8 mouse cellular contexts compared by ENCODE assay signal in genomic region chr4:136602018-136602554, GRCm38 (mm10). TPM values are rescaled to one million over a fixed set of nuclear protein-coding genes. Genes with fewer than 3 reads are reported as not detected.
DNase-seq lines count a peak whose midpoint lies in the region; ATAC-seq and TF ChIP-seq lines count a peak whose summit lies in the region.

No protein-coding gene starts in this region.

- TF ChIP-seq CTCF in midbrain, postnatal 0 days (IDR thresholded peaks at IDR 0.05): no peak
- no peak for TF ChIP-seq CTCF in testis, adult 2 months (IDR thresholded peaks at IDR 0.05; ENCODE audit: control insufficient read depth, insufficient read depth, insufficient replicate concordance, low read depth, low read length)

- peak overlapping the region; percentile 99 for H3K4me3 ChIP-seq in limb, embryonic 15.5 days
- peak overlapping the region; percentile 98 for H3K4me3 ChIP-seq in midbrain, postnatal 0 days (ENCODE audit: low read depth, low read length)
- H3K4me3 ChIP-seq in testis, adult 2 months (ENCODE audit: control insufficient read depth, low read depth, low read length): peak overlapping the region; percentile 96

- no peaks in the 10 kb centered on the region for H3K9me3 ChIP-seq in limb, embryonic 15.5 days
- H3K9me3 ChIP-seq in midbrain, postnatal 0 days (ENCODE audit: low read length): no peaks in the 10 kb centered on the region

- no peak for TF ChIP-seq POLR2A in testis, adult 2 months (IDR thresholded peaks at IDR 0.05; ENCODE audit: control insufficient read depth, low read depth, low read length)

- no peaks in the 10 kb centered on the region for H3K27me3 ChIP-seq in limb, embryonic 15.5 days
- no peaks in the 10 kb centered on the region for H3K27me3 ChIP-seq in midbrain, postnatal 0 days (ENCODE audit: insufficient read depth, low read length)
- H3K27me3 ChIP-seq in testis, adult 2 months (ENCODE audit: control insufficient read depth, insufficient read depth, low read length): no peaks in the 10 kb centered on the region

- H3K4me2 ChIP-seq in limb, embryonic 15.5 days: peak overlapping the region; percentile 59
- peak overlapping the region; percentile 63 for H3K4me2 ChIP-seq in midbrain, postnatal 0 days (ENCODE audit: low read depth, low read length, poor library complexity, severe bottlenecking)

- DNase-seq in urinary bladder, adult 2 months (ENCODE audit: low spot score): peak; percentile 55
- no peak for DNase-seq in urinary bladder, postnatal 4 days (ENCODE audit: low spot score in 2 of 2)
- DNase-seq in cerebellum, adult 9-10 months: peak; percentile 45
- DNase-seq in frontal cortex, postnatal 14 days (ENCODE audit: low spot score in 2 of 2): peak; percentile 23 to 38
- DNase-seq in induced T-regulatory cell, adult 2 months (ENCODE audit: low read depth): peak; percentile 70
- DNase-seq in midbrain, postnatal 0 days (ENCODE audit: low spot score): peak; percentile 29

- WGBS in limb, embryonic 15.5 days: under 1% methylated on average over 50 of the region's 68 CpGs
- WGBS in midbrain, postnatal 0 days: under 1% methylated on average over 55 of the region's 68 CpGs

- peak; percentile 36; the same call in 1 of the 2 replicates for ATAC-seq in limb, embryonic 15.5 days (ENCODE audit: insufficient number of reproducible peaks, low FRiP score, low TSS enrichment, low read depth)
- ATAC-seq in midbrain, postnatal 0 days (ENCODE audit: low FRiP score): peak; percentile 59

- peak overlapping the region; percentile 94 for H3K27ac ChIP-seq in limb, embryonic 15.5 days
- peak overlapping the region; percentile 95 for H3K27ac ChIP-seq in midbrain, postnatal 0 days (ENCODE audit: low read depth, low read length)
- peak overlapping the region; percentile 69 for H3K27ac ChIP-seq in testis, adult 2 months (ENCODE audit: control insufficient read depth, insufficient read depth, low read depth, low read length)

- peak overlapping the region; percentile 98 for H3K9ac ChIP-seq in limb, embryonic 15.5 days
- H3K9ac ChIP-seq in midbrain, postnatal 0 days (replicated peaks; ENCODE audit: low read length, poor library complexity, severe bottlenecking): peak overlapping the region; percentile 99

- 0 out of 2 replicates have a peak, but pooled peaks cover 2% of the 10 kb centered on the region for H3K36me3 ChIP-seq in limb, embryonic 15.5 days
- no peaks in the 10 kb centered on the region for H3K36me3 ChIP-seq in midbrain, postnatal 0 days (ENCODE audit: insufficient read depth, low read length)
- H3K36me3 ChIP-seq in testis, adult 2 months (ENCODE audit: control insufficient read depth, insufficient read depth, low read length): no peaks in the 10 kb centered on the region

- peaks cover 10% of the 10 kb centered on the region for H3K4me1 ChIP-seq in limb, embryonic 15.5 days
- peaks cover 4% of the 10 kb centered on the region; the same call in 1 of the 2 replicates for H3K4me1 ChIP-seq in midbrain, postnatal 0 days (ENCODE audit: insufficient read depth, low read length)
- H3K4me1 ChIP-seq in testis, adult 2 months (ENCODE audit: control insufficient read depth, insufficient read depth, low read length): peaks cover 10% of the 10 kb centered on the region

RNA-seq across cellular contexts. Expression of gene Kdm1a, which starts 0.4 kb away (rescaled TPM):
- polyA plus RNA-seq in urinary bladder, adult 2 months (2012; rRNA removed): 41.8 and 42.4 TPM in 2 replicates
- 26.8 and 34.8 TPM in 2 replicates for polyA plus RNA-seq in limb, embryonic 15.5 days (2015; fragmentation: Nextera tagmentation; extraction: Ambion mirVana)
- total RNA-seq in midbrain, postnatal 0 days (2014; rRNA removed): 147 and 183 TPM in 2 replicates
- polyA plus RNA-seq in midbrain, postnatal 0 days (2015; fragmentation: Nextera tagmentation; extraction: Ambion mirVana): 40.7 and 47.7 TPM in 2 replicates
- 43.3 and 46.7 TPM in 2 replicates for polyA plus RNA-seq in testis, adult 2 months (2012; rRNA removed)

RNA-seq across cellular contexts. Expression of gene Tex46, which starts 8.2 kb away (rescaled TPM):
- polyA plus RNA-seq in urinary bladder, adult 2 months (2012; rRNA removed): not detected in 2 replicates
- not detected in 2 replicates for polyA plus RNA-seq in limb, embryonic 15.5 days (2015; fragmentation: Nextera tagmentation; extraction: Ambion mirVana)
- not detected in 2 replicates for total RNA-seq in midbrain, postnatal 0 days (2014; rRNA removed)
- polyA plus RNA-seq in midbrain, postnatal 0 days (2015; fragmentation: Nextera tagmentation; extraction: Ambion mirVana): not detected in 2 replicates
- polyA plus RNA-seq in testis, adult 2 months (2012; rRNA removed): 55.4 and 68.3 TPM in 2 replicates

RNA-seq across cellular contexts. Expression of gene Lactbl1, which starts 20.3 kb away (rescaled TPM):
- not detected in 2 replicates for polyA plus RNA-seq in urinary bladder, adult 2 months (2012; rRNA removed)
- not detected in 2 replicates for polyA plus RNA-seq in limb, embryonic 15.5 days (2015; fragmentation: Nextera tagmentation; extraction: Ambion mirVana)
- 0.93 TPM in 1 of 2 replicates, not detected in the other for total RNA-seq in midbrain, postnatal 0 days (2014; rRNA removed)
- 0.09 TPM in 1 of 2 replicates, not detected in the other for polyA plus RNA-seq in midbrain, postnatal 0 days (2015; fragmentation: Nextera tagmentation; extraction: Ambion mirVana)
- 0.20 and 0.47 TPM in 2 replicates for polyA plus RNA-seq in testis, adult 2 months (2012; rRNA removed)

Comparison
In these comparisons a context has a peak if more than half of its experiments do, and no peak if none do; other contexts are left out.
1. DNase-seq: peak in urinary bladder, adult 2 months (single experiment), cerebellum, adult 9-10 months (single experiment), frontal cortex, postnatal 14 days (2 of 2), induced T-regulatory cell, adult 2 months (single experiment) and midbrain, postnatal 0 days (single experiment); none in urinary bladder, postnatal 4 days (0 of 2).
2. RNA of gene Tex46, which starts 8.2 kb away (polyA plus RNA-seq): 55.4 to 68.3 TPM in testis, adult 2 months; not detected in urinary bladder, adult 2 months, not detected in limb, embryonic 15.5 days and not detected in midbrain, postnatal 0 days; every median in the first group is over 10 times any median in the second.
3. Peak in every context shown above with its lines, with median percentiles within 50 percentile points of each other: H3K27ac ChIP-seq and H3K4me3 ChIP-seq.